Mouse (Mus musculus) left cerebral cortex, postnatal 25 days (tissue): ENCODE results near the gene Msl1. TPM values are rescaled to one million over a fixed set of nuclear protein-coding genes. Genes with fewer than 3 reads are reported as not detected.

Source experiments
- total RNA-seq, 2 experiments: library from RNA; stranded (reverse); gene quantifications; 2 replicates each; pipeline ENCODE4 v1.2.3; 2021

Gene Msl1
- total RNA-seq, 2 experiments from 2014 or later, result 190 to 193 TPM

Other genes with a start within 250 kb of the Msl1 start
- under 1 TPM in 1 of 2 experiments, not detected in 1; 0.78 TPM for gene Ikzf3, start 249.5 kb upstream of the Msl1 start, total RNA-seq
- not detected for gene Zpbp2, start 244.4 kb upstream of the Msl1 start, total RNA-seq
- gene Ormdl3, start 208.1 kb upstream of the Msl1 start, total RNA-seq, result 10 to 100 TPM; 48.9 TPM
- not detected for gene Lrrc3c, start 197.2 kb upstream of the Msl1 start, total RNA-seq
- 10 to 100 TPM; 11.6 to 14.0 TPM for gene Gm12355, start 169.9 kb upstream of the Msl1 start, total RNA-seq
- gene Gsdma3, start 169.2 kb upstream of the Msl1 start, total RNA-seq, result not detected
- not detected for gene Gsdma2, start 148.8 kb upstream of the Msl1 start, total RNA-seq
- not detected for gene Gsdma, start 131.2 kb upstream of the Msl1 start, total RNA-seq
- 100 to 1,000 TPM; 129 to 132 TPM for gene Psmd3, start 113.0 kb upstream of the Msl1 start, total RNA-seq
- gene Csf3, start 94.3 kb upstream of the Msl1 start, total RNA-seq, result not detected
- 100 to 1,000 TPM; 116 to 131 TPM for gene Med24, start 66.1 kb upstream of the Msl1 start, total RNA-seq
- gene Thra, start 54.9 kb upstream of the Msl1 start, total RNA-seq, result 100 to 1,000 TPM; 719 to 771 TPM
- 100 to 1,000 TPM in 1 of 2 experiments, 10 to 100 TPM in 1; 92.5 to 121 TPM for gene Nr1d1, start 20.2 kb upstream of the Msl1 start, total RNA-seq
- gene Casc3, start 9.4 kb downstream of the Msl1 start, total RNA-seq, result 10 to 100 TPM; 53.9 to 54.7 TPM
- 100 to 1,000 TPM; 138 to 148 TPM for gene Rapgefl1, start 41.3 kb downstream of the Msl1 start, total RNA-seq
- gene Wipf2, start 68.1 kb downstream of the Msl1 start, total RNA-seq, result 10 to 100 TPM; 61.3 to 63.3 TPM
- under 1 TPM; 0.21 to 0.60 TPM for gene Cdc6, start 112.3 kb downstream of the Msl1 start, total RNA-seq
- gene Rara, start 132.3 kb downstream of the Msl1 start, total RNA-seq, result 10 to 100 TPM in 1 of 2 experiments, 1 to 10 TPM in 1; 9.4 to 12.1 TPM
- 1 to 10 TPM; 2.9 to 3.0 TPM for gene Gjd3, start 187.5 kb downstream of the Msl1 start, total RNA-seq
- gene Top2a, start 228.7 kb downstream of the Msl1 start, total RNA-seq, result 1 to 10 TPM in 1 of 2 experiments, under 1 TPM in 1; 0.87 to 1.3 TPM
- gene Igfbp4, start 245.7 kb downstream of the Msl1 start, total RNA-seq, result 10 to 100 TPM; 71.2 to 78.2 TPM